Mouse (Mus musculus): ENCODE results near the gene Slc17a8. TPM values are rescaled to one million over a fixed set of nuclear protein-coding genes. Genes with fewer than 3 reads are reported as not detected.
A peak's percentile ranks its signal among the peaks of the same experiment; 100 is the strongest.

Gene Slc17a8
- polyA plus RNA-seq, 1 experiment from 2014 or later, result 0.07 TPM

GRCm38 (mm10) chr10:89631831-89632230 lies 10.8 kb upstream of the Slc17a8 start:
- DNase-seq (ENCODE audit: low spot score), result no peak
- H3K4me1 ChIP-seq, result no peaks in the 10 kb centered on the region
- H3K4me3 ChIP-seq, result no peak overlapping the region
- H3K27ac ChIP-seq (replicated peaks), result no peak overlapping the region
- 72% methylated on average over 5 of the region's 5 CpGs for WGBS
- H3K36me3 ChIP-seq (replicated peaks), result no peaks in the 10 kb centered on the region
- no peaks in the 10 kb centered on the region for H3K9me3 ChIP-seq
- H3K27me3 ChIP-seq (replicated peaks; ENCODE audit: low read depth, poor library complexity, severe bottlenecking), result no peaks in the 10 kb centered on the region

GRCm38 (mm10) chr10:89630564-89630963 lies 9.5 kb upstream of the Slc17a8 start:
- 96% methylated on average over 1 of the region's 1 CpGs for WGBS

DNA sequence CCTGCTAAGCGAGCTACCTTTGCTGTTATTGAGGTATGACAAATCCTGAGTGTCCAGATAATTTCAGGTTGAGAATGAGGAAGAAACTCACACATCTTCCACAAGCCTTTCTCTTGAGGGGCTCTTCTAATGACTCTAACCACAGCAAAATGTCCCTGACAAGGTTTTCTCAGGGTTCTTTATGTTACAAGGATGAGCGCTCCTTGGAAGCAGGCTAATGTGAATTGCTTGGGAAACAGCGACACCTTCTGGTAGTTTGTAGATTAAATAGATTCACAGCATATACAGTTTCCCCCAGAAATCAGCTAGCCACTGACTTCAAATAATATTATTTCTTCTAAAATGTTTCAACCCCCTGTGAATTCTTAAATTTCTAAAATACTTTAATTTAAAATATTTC lies 9.0 kb upstream of the Slc17a8 start:
- no peak overlapping the region for H3K4me3 ChIP-seq
- H3K4me1 ChIP-seq, result no peaks in the 10 kb centered on the region
- DNase-seq (ENCODE audit: low spot score), result peak; percentile 35
- WGBS, result 34% methylated on average over 3 of the region's 3 CpGs
- no peaks in the 10 kb centered on the region for H3K9me3 ChIP-seq
- no peaks in the 10 kb centered on the region for H3K27me3 ChIP-seq (replicated peaks; ENCODE audit: low read depth, poor library complexity, severe bottlenecking)
- H3K36me3 ChIP-seq (replicated peaks), result no peaks in the 10 kb centered on the region
- H3K27ac ChIP-seq (replicated peaks), result no peak overlapping the region

More at GRCm38 (mm10) chr10:89630564-89630963, 9.5 kb upstream of the Slc17a8 start:
- Histone ChIP-seq H3K4me3 (no peak overlapping the region), H3K9me3 (no peaks in the 10 kb centered on the region), H3K27me3 (replicated peaks; ENCODE audit: low read depth, poor library complexity, severe bottlenecking) (no peaks in the 10 kb centered on the region), H3K36me3 (replicated peaks) (no peaks in the 10 kb centered on the region), H3K27ac (replicated peaks) (no peak overlapping the region), H3K4me1 (no peaks in the 10 kb centered on the region)
- DNase-seq (ENCODE audit: low spot score), result no peak

DNA sequence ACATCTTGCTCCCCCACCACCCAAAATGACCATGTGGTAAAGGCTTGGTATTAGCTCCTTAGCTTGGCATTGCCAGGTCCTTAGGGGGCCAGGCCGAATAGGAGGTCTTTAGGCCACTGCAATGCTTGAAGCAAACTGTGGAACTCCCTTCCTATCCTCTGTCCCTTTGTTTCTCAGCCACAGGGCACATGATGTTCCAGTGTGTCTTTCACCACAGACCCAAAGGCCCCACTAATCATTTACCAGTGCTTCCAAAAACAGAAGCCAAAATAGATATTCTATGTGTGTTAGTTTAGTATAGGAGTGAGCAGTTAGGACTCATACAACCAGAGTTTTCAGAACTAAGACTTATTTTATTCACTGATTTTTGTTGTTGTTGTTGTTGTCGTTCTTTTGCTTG lies 5.7 kb upstream of the Slc17a8 start:
- DNase-seq (ENCODE audit: low spot score), result no peak
- WGBS, result 87% methylated on average over 2 of the region's 2 CpGs

GRCm38 (mm10) chr10:89624196-89624595 lies 3.1 kb upstream of the Slc17a8 start:
- Histone ChIP-seq H3K4me3 (no peak overlapping the region), H3K36me3 (replicated peaks) (no peaks in the 10 kb centered on the region), H3K4me1 (0 out of 2 replicates have a peak, but pooled peaks cover 4% of the 10 kb centered on the region), H3K9me3 (no peaks in the 10 kb centered on the region), H3K27ac (replicated peaks) (no peak overlapping the region), H3K27me3 (replicated peaks; ENCODE audit: low read depth, poor library complexity, severe bottlenecking) (no peaks in the 10 kb centered on the region)
- DNase-seq (ENCODE audit: low spot score), result no peak
- WGBS, result 93% methylated on average over 2 of the region's 2 CpGs

More for the DNA sequence above, 5.7 kb upstream of the Slc17a8 start:
- H3K27ac ChIP-seq (replicated peaks), result no peak overlapping the region
- H3K9me3 ChIP-seq, result no peaks in the 10 kb centered on the region
- H3K4me1 ChIP-seq, result no peaks in the 10 kb centered on the region
- no peak overlapping the region for H3K4me3 ChIP-seq
- H3K36me3 ChIP-seq (replicated peaks), result no peaks in the 10 kb centered on the region
- no peaks in the 10 kb centered on the region for H3K27me3 ChIP-seq (replicated peaks; ENCODE audit: low read depth, poor library complexity, severe bottlenecking)

DNA sequence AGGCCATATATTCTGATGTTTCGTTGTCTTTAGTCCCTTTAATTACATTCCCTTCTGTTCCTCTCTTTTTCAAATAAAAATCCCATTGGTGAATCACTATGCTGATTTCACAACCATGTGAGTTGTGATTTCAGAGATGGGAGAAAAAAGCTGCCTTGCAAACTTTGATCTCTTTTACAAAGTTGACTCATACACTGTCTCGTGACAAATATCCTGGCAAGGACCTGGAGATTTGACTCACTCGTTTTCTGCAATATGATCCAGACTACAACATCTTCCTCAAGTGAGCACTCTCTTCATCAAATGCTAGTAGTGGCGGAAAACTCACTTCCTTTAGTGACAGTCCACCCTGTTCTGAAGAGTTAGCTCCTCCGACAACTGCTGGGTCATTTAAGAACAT lies 21.7 kb downstream of the Slc17a8 start:
- no peaks in the 10 kb centered on the region for H3K36me3 ChIP-seq (replicated peaks)
- no peaks in the 10 kb centered on the region for H3K4me1 ChIP-seq
- 84% methylated on average over 5 of the region's 5 CpGs for WGBS
- H3K4me3 ChIP-seq, result no peak overlapping the region
- no peak for DNase-seq (ENCODE audit: low spot score)
- H3K9me3 ChIP-seq, result no peaks in the 10 kb centered on the region
- no peak overlapping the region for H3K27ac ChIP-seq (replicated peaks)
- H3K27me3 ChIP-seq (replicated peaks; ENCODE audit: low read depth, poor library complexity, severe bottlenecking), result no peaks in the 10 kb centered on the region

DNA sequence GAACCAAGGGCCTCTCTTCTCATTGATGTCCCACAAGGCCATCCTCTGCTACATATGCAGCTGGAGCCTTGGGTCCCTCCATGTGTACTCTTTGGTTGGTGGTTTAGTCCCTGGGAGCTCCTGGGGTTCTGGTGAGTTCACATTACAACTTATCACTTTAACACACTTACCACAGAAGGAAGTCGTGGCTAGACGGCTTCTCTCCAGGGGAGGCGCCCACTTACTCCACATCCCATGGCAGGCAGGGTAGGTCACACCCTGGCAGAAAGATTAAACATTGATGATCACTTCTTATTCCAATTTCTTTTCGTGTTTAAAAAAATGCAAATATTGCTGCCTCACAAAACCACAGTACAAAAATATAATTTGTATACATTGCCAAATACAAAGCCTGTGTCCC lies 23.8 kb downstream of the Slc17a8 start:
- 90% methylated on average over 4 of the region's 4 CpGs for WGBS
- DNase-seq (ENCODE audit: low spot score), result no peak
- H3K4me3 ChIP-seq, result no peak overlapping the region
- no peak overlapping the region for H3K27ac ChIP-seq (replicated peaks)
- H3K4me1 ChIP-seq, result no peaks in the 10 kb centered on the region
- H3K9me3 ChIP-seq, result no peaks in the 10 kb centered on the region
- no peaks in the 10 kb centered on the region for H3K27me3 ChIP-seq (replicated peaks; ENCODE audit: low read depth, poor library complexity, severe bottlenecking)
- H3K36me3 ChIP-seq (replicated peaks), result no peaks in the 10 kb centered on the region

DNA sequence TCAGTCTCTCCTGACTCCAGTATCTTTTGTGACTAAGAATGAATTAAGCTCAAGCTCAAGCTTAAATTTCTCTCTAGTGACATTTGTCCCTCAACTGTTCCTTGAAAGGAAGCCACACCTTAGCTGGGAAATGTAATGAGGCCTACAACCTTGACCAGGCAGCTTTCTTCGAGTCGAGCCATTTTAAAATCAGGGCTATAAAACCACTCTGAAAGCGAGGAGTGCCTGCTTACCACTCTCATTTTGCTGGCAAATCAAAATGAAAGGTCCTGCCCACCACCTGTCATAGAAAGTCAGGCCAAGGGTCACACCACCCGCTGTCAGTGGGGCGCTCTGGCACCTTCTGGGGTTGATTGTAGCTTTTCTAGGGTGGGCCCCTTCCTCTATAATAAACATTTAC lies 25.1 kb downstream of the Slc17a8 start:
- Histone ChIP-seq H3K27ac (replicated peaks) (no peak overlapping the region), H3K4me3 (no peak overlapping the region), H3K9me3 (no peaks in the 10 kb centered on the region), H3K4me1 (no peaks in the 10 kb centered on the region), H3K27me3 (replicated peaks; ENCODE audit: low read depth, poor library complexity, severe bottlenecking) (no peaks in the 10 kb centered on the region), H3K36me3 (replicated peaks) (no peaks in the 10 kb centered on the region)
- no peak for DNase-seq (ENCODE audit: low spot score)
- WGBS, result 91% methylated on average over 5 of the region's 5 CpGs

DNA sequence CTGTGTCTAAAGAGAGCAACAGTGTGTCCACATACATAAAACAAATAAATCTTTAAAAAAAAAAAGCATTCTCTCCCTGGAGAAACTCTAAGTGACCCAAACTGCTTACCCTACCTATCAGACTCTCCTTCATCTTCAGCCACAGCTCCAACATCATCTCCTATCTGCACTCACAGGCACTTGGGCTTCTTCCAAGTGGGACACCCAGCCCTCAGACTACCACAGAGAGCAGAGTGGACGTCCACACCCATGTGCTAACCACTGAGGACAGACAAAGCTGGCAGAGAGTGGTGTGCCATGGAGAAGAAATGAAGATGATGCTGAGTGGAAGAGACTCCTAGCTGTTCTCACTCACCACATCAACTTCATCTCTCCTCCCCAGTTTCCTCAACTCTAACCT lies 25.5 kb downstream of the Slc17a8 start:
- no peak overlapping the region for H3K4me3 ChIP-seq
- no peaks in the 10 kb centered on the region for H3K36me3 ChIP-seq (replicated peaks)
- H3K4me1 ChIP-seq, result no peaks in the 10 kb centered on the region
- no peaks in the 10 kb centered on the region for H3K27me3 ChIP-seq (replicated peaks; ENCODE audit: low read depth, poor library complexity, severe bottlenecking)
- H3K9me3 ChIP-seq, result no peaks in the 10 kb centered on the region
- no peak overlapping the region for H3K27ac ChIP-seq (replicated peaks)
- 88% methylated on average over 1 of the region's 1 CpGs for WGBS
- no peak for DNase-seq (ENCODE audit: low spot score)

- DNase-seq (ENCODE audit: low spot score), result no peak
- H3K4me3 ChIP-seq, result no peak overlapping the region
- no peaks in the 10 kb centered on the region for H3K36me3 ChIP-seq (replicated peaks)
- no peak overlapping the region for H3K27ac ChIP-seq (replicated peaks)
- no peaks in the 10 kb centered on the region for H3K27me3 ChIP-seq (replicated peaks; ENCODE audit: low read depth, poor library complexity, severe bottlenecking)
- no peaks in the 10 kb centered on the region for H3K9me3 ChIP-seq
- H3K4me1 ChIP-seq, result no peaks in the 10 kb centered on the region
- 92% methylated on average over 4 of the region's 4 CpGs for WGBS
These were observed 26.7 kb downstream of the Slc17a8 start for GRCm38 (mm10) chr10:89594309-89594708.

DNA sequence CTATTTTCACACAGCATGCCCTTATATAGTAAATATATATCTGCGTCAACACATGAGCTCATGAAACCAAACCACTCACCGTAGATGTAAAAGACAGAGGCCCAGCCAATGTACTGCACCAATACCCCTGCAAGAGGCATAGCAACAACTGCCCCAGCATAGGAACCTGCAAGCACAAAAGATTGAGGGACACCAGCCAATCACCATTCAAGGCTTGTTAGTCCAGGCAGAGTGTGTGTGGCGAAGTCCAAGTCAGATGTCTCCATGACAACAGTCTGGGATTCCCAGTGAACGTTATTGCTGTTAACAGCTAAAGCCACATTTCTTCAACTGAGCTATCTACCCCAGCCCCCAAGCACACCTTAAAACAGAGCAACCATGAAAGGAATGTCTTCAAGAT lies 28.3 kb downstream of the Slc17a8 start:
- Histone ChIP-seq H3K27me3 (replicated peaks; ENCODE audit: low read depth, poor library complexity, severe bottlenecking) (no peaks in the 10 kb centered on the region), H3K4me3 (no peak overlapping the region), H3K27ac (replicated peaks) (no peak overlapping the region), H3K36me3 (replicated peaks) (no peaks in the 10 kb centered on the region), H3K9me3 (no peaks in the 10 kb centered on the region), H3K4me1 (no peaks in the 10 kb centered on the region)
- no peak for DNase-seq (ENCODE audit: low spot score)
- 71% methylated on average over 4 of the region's 4 CpGs for WGBS

GRCm38 (mm10) chr10:89589877-89590276 lies 31.2 kb downstream of the Slc17a8 start:
- H3K4me3 ChIP-seq, result no peak overlapping the region
- no peaks in the 10 kb centered on the region for H3K4me1 ChIP-seq
- no peak overlapping the region for H3K27ac ChIP-seq (replicated peaks)
- no peaks in the 10 kb centered on the region for H3K27me3 ChIP-seq (replicated peaks; ENCODE audit: low read depth, poor library complexity, severe bottlenecking)
- 93% methylated on average over 1 of the region's 1 CpGs for WGBS
- no peaks in the 10 kb centered on the region for H3K9me3 ChIP-seq
- DNase-seq (ENCODE audit: low spot score), result no peak
- H3K36me3 ChIP-seq (replicated peaks), result no peaks in the 10 kb centered on the region

DNA sequence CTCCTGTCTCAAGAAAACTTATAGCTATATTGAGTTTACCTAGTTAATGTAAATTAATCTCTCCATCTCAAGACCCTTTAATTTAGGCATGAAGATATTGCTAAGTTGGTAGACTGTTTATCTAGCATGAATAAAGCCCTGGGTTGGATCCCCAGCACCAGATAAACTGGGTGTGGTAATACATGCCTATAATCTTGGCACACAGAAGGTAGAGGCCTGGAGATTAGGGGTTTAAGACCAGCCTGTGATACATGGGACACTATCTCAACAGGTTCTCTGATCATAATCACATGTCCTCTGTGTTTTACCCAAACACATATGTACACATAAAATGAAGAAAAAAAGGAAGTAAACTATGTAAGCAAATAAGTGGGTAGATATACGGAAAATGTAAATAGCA lies 32.3 kb downstream of the Slc17a8 start:
- 95% methylated on average over 1 of the region's 1 CpGs for WGBS
- no peaks in the 10 kb centered on the region for H3K4me1 ChIP-seq
- no peaks in the 10 kb centered on the region for H3K36me3 ChIP-seq (replicated peaks)
- no peak overlapping the region for H3K27ac ChIP-seq (replicated peaks)
- no peaks in the 10 kb centered on the region for H3K27me3 ChIP-seq (replicated peaks; ENCODE audit: low read depth, poor library complexity, severe bottlenecking)
- DNase-seq (ENCODE audit: low spot score), result no peak
- H3K4me3 ChIP-seq, result no peak overlapping the region
- no peaks in the 10 kb centered on the region for H3K9me3 ChIP-seq

DNA sequence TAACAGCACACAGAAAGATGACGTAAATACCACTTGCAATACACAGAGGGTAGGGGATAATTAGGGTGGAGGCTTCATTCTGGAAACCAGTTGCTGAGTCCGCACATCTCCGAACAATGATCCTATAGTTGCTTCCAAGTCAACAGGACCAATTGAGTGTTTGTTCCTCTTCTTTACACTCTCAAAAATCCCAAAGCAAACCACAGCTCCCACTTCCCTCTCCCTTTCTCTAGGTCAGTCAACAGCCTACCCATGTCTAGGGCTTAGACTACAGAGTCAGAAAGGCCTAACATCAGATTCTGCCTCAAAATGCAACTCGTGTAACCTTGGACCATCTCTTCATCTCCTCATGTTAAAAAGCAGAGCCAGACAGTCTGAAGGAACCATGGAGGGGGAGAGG lies 36.3 kb downstream of the Slc17a8 start:
- no peak overlapping the region for H3K4me3 ChIP-seq
- H3K9me3 ChIP-seq, result no peaks in the 10 kb centered on the region
- no peaks in the 10 kb centered on the region for H3K36me3 ChIP-seq (replicated peaks)
- no peak for DNase-seq (ENCODE audit: low spot score)
- 90% methylated on average over 4 of the region's 4 CpGs for WGBS
- H3K4me1 ChIP-seq, result no peaks in the 10 kb centered on the region
- no peaks in the 10 kb centered on the region for H3K27me3 ChIP-seq (replicated peaks; ENCODE audit: low read depth, poor library complexity, severe bottlenecking)
- no peak overlapping the region for H3K27ac ChIP-seq (replicated peaks)

Measured in embryonic facial prominence, embryonic 10.5 days (tissue).